Mouse (Mus musculus) urinary bladder, postnatal 14 days (tissue): ENCODE measurements around the gene Ofd1.
A peak's percentile ranks its signal among the peaks of the same experiment; 100 is the strongest.

ENCODE experiments used
- DNase-seq: peaks from one replicate; pipeline ENCODE4 v3.0.0; 2021; ENCODE audit warnings: low spot score

The Ofd1 gene

DNA sequence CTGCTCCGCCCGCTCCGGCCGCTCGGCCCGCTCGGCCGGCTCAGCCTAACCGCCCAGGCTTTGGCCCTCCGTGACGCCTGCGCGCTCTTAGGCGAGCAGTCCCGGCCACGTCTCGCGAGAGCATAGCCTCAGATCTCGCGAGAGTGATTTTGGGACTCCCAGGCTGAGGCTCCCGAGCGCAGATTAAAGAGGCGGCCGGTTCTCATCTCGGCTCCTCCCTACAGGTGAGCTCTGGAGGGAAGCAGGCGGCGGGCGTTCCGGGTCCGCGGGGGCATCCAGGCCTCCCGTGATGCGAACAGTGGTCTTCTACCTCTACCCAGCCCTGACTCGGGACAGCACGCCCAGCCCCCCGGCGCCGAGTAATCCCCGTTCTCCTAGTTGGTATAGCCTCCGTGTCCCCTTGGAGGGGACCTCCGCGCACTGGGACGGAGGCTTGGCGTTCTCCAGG, at the start of gene Ofd1:
Gene Ofd1 (minus strand): TSS at position 89 of the 448 bp plus-strand sequence.
- peak; percentile 89 for DNase-seq

DNA sequence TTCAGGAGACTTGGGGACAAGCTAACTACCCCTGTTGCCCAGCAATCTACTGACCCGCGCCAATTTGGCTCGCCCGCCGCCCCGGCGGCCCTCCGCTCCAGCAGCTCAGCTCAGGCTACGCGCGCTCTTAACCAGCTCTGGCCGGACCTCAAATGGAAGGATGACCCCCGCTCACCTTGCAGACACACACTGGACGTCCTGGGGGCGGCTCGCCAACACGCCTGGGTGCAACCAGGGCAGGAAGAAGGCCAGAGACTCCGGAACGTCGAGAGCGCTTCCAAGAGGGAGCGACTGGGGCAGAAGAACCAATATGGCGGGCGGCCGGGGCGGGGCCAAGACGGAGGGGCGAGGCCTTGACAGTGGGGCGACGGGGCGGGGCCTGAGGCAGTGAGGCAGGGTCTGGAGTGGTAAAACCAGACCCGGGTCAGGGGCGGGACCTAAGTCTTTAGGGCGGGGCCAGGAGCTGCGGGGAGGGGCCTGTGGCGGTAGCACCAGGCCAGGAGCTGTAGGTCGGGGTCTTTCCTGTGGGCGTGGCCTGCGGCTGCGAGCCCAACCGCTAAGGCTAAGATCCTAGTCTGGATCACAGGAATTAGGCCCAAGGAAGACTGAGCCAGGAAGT, 39.0 kb upstream of the Ofd1 start, which contains the start of gene Rab9:
Gene Rab9 (minus strand): TSS at position 503 of the 619 bp plus-strand sequence.
- peak; percentile 94 for DNase-seq

DNA sequence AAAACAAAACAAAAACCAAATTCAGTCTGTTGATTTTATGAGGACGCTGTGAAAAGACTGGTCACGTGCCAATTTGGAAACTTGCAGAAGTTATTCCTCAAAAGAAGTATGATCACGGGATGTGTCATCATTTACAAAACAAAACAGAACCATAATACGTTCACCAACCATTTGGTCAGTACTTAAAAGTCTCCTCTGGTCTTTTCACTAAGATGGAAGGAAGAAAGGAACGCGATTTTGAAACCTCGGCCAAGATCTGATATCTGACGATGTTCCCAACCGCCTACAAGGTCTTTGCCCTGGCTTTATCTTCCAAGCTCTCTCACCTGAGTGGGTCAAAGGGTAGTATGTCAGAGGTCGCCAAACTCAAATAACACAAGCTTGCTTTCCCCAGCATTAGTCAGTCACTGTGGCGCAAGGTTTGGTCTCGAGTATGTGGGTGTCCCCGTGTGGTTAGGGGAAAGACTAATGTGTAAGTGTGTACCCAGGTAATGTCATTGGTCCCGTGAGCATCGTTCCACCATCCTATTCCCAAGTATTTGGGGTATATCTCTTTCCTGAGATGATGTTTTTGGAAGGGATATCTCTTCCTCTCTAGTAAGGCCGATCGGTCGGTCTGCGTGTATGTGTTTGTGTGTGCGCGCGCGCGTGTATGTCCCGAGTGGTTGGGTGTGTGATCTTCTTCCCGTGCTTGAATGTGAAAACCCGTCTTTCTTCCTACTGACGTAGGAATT, 38.3 kb upstream of the Ofd1 start:
- peak; percentile 21 for DNase-seq

DNA sequence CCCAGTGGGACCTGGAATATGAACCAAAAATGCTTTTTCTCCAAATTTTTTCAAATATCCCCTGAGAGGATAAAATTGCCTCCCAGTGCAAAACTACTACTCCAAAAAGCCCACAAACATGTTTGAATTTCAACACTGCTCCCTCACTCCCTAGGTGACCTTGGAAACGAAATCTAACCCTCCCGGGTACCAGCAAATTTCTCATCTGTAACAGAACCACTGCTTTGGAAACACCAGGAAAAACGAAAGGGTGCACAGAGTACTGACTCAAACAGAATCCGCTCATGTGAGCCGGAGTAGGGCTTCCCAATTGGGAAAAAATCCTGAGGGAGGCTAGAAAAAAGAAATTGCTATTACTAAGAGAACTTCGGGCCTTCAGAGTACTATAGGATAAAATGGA, 36.9 kb upstream of the Ofd1 start:
- no peak for DNase-seq

DNA sequence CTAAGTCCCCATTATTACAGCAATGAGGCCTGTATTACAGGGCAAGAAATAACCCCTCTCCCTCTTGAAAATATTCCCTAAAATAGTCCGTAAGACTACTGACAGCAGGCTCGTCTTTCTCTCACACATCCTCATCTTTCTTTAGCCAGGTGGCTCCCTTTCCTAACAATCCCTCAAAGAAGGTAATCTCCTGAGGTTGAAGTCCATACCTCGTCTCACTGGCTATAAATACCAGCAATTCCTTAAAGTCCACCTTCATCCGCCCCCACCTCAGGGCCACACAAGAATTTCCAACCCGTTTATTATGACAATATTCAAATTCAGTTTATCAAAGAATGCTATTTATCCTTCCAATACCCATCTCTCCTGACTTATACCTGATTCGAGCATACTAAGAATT, 32.1 kb upstream of the Ofd1 start:
- no peak for DNase-seq

DNA sequence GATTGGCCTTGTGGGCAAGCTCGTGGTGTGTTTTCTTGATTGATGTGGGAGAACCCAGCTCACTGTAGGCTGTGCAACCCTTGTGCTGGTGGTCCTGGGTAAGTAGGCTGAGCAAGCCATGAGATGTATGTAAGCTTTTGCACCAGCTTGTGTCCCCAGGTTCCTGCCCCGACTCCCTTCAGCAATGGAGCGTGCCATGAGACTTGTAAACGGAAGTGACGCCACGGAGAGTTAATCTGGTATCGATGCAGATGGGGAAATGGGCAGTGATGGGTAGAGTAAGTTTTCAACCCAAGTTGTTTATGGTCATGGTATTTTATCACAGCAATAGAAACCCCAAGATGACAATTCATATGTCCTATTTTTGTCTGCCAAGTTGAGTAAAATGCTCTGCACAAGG, 27.8 kb upstream of the Ofd1 start:
- DNase-seq = no peak

DNA sequence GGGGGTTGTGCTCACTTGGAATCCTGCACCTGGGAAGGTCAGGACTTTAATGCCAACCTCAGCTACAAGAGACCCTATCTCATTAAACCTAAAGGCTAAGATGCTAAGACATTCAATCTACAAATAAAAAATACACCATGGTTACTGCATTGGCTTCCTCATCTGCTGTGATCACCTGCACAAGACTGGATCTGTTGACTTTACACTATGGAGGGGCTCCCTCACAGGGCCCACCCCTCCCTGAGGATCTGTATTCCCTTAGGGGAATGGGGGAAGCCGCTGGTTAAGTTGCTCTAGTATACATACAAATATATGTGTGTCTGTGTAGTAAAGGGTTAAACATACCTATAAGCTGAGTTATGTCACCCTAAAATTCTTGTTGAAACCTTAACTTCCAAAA, 15.0 kb upstream of the Ofd1 start:
- no peak for DNase-seq

DNA sequence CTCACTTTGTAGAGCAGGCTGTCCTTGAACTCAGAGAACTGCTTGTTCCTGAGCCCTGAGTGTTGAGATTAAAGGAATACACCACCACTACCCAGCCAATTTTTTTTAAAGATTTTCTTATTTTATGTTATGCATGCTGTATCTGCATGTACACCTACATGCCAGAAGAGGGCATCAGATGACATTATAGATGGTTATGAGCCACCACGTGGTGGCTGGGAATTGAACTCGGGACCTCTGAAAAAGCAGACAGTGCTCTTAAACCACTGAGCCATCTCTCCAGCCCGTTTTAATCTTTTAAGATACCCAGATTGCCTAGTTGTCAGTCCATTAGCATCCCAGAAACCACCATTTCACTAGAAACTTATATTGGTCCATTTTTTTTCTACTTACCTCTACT, 13.8 kb upstream of the Ofd1 start:
- no peak for DNase-seq

DNA sequence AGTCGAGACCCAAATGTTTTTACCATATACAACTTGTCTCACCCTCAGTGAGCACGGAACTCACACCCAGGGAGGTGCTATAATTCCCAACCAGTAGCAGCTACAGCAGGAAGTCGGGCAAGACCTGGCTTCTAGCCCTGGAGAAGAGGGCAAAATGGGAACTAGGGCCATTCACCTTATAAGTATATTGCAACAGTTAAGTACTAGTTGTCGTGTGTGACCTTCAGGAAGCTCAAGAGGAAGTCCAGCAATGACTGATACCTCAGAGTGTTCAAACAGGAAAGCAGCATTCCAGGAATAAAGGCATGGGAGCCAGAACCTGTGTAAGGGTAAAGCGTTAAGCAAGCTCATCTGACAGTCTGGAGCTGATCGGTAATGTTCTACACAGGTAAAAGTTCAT, 13.0 kb upstream of the Ofd1 start:
- DNase-seq = no peak

DNA sequence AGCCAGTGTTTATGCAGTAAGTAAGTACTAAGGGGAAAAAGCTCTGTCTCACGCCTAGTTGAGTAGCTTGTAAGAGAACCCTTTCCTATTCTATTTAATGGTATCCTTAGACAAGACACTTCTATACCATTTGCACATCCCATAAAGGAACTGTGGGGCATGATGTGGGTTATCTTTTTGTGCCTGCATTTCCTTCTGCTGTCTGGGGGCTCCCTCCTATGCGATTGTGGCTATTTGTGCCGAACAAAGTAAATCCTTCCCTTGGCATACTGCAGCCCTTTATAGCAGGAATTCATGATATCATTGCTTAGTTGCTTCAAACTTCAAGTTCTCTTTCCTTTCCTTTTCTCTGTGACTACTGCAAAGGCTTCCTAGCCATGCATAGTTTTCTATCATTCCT, 4.0 kb upstream of the Ofd1 start:
- no peak for DNase-seq

DNA sequence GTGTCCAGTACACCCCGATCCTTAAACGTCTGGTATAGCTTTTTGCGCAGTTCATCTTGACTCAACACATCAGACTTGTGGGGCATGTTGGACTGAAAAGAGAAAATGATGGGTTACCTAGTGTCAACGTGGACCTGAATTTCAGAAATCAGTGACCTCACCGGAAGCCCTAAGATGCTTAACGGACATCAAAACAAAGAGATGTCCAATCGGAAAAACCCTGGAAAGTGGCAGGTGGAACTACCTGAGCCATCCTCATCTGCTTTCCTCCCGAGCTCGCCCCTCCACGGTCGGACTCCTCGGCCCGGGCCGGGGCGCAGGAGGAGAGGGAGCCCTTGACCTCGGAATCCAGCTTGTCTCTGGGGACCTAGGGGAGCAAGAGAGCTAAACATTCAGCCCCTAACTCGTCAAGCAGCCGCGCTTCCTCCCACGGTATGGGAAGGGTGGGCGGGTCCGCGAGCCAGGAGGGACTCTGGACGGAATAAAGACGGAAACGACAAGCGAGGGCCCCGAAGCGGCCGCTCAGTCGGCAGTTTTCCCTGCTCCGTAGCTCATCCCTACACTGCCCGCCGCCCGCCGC, 378 bp downstream of the Ofd1 start, which contains the start of gene Trappc2:
Gene Trappc2 (plus strand): TSS at position 539 of the 580 bp plus-strand sequence.
- no peak for DNase-seq

DNA sequence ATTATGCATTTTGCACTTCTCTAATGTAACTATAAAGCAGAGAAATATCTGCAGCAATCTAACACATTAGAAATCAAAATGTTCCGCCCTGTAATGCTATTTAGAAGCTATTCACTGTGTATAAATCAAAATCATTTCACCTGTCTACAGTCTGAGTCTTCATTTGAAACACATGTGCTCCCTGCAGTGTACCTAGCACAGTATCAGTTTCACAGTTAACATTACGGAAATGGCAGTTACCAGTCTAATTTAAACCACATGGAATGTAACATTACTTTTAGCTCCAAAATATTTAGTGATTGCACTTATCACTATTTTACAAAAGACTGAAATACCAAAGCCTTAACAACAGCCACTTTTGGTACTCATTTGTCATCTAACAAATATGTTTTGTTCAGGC, 5.7 kb downstream of the Ofd1 start:
- no peak for DNase-seq

DNA sequence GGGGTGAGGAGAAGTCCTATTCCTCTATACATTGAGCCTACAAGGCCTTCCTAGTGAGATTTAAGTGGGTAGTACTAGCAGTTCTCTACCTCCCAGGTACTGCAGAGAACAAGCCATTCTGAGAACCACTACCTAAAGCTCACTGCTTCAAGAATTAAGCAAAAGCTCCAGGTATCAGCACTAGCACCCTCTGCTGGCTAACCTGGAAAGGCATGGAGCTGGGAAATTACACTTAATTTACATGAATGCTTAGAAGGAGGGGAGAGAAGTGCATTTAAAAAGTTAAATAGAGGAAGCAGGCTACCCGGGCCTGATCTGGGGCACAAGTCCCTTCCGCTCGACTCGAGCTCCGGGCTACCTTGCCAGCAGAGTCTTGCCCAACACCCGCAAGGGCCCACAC, 24.3 kb downstream of the Ofd1 start:
- peak; percentile 8 for DNase-seq

DNA sequence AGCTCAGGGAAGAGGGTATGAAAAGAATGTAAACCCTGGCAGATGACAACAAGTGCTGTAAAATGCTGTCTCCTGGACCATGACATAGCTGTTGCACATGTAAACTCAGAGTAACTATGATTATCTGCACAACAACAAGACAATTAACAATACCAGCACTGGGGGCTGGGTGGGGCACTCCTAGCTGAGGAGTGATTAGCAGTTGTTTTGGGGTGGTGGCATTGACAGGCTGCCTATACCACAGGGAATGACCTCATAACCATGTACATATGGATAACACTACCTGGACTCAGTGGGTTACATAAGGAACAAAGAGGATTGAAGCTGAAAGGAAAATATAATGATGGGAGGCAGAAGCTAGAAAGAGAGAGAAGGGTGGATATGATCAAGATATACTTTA, 32.6 kb downstream of the Ofd1 start:
- DNase-seq = no peak

DNA sequence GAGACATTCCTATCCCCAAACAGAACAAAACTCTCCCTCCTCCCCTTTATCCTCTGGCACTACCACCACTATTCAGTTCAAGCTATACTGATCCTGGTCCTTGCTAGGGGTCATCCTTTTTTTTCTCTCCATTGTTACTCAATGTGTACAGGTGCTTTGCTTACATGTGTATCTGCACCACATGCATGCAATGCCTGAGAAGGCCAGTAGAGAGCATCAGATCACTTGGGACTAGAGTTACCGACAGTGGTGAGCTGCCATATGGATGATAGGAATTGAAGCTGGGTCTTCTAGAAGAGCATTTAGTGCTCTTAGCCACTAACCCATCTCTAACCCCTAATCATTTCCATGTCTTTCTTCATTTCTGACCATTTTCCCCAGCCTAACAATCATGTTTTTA, 46.8 kb downstream of the Ofd1 start:
- DNase-seq = no peak

DNA sequence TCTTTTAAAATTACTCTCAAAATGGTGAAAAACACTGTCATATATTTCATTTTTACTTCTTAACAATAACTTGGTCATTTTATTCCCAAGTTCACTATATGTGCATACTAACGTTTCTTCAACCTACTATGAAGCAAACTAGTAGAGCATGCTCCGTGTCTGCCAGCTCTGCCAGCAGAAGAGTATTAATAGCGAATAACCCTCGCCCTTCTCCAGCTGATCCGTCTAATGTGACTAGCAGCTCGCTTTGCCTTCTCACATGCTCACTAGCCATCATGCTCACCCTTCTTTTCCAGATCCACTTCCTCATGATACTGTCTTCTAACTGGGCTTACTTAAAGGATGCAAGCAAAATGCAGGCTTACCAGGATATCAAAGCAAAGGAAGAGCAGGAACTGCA, 53.8 kb downstream of the Ofd1 start:
- no peak for DNase-seq

DNA sequence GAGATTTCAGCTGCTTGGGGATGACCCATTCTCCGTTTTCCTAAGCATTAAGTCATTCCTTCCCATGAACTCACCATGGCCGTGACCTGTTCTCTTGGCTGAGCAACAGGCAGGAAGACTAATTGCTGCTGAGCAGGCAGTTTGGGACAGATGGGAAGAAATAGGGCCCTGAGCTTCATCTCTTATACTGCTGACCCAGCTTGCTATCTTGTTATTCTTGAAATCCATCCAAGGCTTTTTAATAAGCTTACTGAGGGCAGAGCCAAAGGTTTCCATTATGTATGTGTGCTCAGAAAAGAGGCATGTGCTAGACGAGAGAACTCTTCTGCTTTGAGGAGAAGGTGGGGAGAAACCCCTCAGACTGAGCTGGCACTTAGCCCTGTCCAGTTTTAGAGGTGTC, 55.6 kb downstream of the Ofd1 start:
- peak; percentile 8 for DNase-seq

DNA sequence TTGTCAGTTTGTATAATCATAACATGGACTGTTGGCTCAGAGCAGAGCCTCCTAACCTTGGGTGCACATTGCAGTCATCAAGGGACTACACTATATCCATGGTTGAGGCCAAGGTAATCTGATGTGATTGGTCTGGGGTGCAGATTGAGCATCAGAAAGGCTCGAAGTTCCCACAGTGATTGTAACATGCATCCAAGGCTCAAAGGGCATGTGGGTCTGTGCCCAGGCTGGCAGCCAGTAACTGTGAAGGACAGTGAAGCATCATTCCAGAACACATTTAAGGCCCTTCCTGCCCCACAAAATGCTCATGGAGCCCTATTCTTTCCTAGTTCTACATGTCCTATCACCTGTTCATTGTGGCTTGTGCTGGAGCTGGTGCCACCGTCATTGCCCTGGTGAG, 56.9 kb downstream of the Ofd1 start:
- DNase-seq = no peak

DNA sequence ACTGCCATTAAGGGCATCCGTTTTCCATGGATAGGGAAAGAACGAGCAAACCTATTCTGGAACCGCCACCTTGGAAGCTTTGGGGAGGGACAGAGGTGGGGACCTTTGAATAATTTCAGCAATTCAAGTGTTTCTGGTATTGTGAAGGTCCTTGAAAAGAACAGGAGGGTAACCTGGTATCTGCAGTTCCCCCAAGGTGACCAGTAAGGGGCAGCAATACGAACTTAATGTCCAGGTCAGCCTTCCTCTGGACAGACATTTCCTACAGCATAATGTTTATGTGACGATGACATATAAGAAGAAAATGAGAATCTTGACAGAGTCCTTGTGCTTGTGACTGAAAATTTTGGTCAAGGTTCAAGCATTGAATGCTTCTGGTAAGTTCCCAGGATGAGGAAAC, 61.9 kb downstream of the Ofd1 start:
- DNase-seq = no peak

DNA sequence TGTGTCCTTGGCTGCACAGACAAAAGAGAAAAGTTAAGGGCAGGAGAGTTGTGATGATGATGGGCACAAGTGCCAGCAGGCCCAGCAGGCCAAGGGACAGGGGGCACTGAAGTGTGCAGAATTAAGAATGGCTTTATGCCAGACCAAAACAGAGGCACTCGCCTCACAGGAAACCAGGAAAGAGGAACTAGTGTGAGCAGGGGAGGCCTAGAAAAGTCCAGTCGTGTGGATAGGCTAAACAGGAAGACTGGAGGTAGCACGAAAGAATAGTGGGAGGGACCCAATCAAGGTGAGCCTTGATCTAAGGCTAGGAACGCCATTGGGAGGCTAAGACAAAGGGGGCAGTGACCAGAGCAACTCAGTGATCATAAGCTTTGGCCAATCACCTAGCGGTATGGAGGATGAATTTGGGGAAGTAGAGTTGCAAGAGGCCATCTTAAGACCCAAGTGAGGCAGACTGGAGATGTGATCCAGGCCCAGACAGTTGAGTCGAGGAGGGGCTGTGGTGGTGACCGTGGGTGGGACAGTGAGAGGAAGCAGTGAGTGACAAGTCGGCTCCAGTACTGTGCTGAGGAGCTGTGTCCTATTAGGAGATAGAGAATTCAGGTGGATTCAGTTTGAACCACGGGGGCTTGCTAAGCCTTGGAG, 63.7 kb downstream of the Ofd1 start:
- no peak for DNase-seq

DNA sequence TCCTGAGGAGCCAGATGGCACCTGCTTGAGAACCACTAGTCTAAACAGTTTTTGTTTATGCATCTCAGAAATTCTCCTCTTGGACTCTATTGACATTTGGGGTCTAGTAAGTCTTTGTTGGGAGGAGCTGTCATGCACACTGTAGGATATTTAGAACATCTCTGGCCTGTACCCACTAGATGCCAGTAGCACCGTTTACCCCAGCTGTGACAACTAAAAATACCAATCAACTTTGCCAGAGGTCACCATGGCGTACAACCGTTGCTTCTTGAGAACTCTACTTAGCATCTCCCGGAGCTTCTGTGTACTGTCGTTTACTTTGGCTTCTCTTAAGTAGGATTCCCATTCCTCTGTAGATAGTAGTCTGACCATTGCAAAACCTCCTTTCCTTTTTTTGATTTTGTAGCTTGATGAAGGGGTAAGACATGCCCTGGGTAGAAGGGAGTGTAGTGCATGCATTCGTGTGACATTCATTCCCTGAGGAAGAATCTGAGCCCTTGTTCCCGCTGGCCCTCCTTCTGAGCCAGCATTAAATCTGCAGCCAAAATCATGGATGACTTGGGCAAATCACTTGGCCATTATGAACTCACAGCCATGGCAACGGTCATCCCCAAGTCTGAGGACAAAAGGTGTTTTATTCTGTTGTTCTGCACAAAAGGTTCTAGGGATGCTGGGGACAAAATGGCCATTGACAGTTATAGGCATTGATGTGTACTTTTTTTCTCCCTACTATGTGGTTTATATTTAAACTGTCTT, 74.9 kb downstream of the Ofd1 start:
- no peak for DNase-seq

DNA sequence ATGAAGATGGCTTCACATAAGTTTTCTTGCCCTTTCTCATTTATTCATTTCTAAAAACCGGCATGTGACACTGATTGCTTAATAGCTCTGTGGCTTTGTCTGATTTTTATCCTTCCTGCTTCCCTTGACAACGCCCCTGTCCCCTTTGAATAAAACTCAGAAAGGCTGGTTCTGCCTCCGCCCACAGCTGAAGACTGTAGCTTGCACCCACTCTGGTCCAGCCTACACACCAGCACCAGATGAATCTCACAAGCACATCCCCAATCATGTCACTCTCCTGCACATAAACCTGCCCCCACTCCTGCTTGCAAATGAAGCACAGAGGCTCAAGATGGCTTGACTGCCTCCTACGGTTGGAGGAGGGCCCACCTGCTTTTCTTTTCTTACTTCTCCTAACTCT, 80.0 kb downstream of the Ofd1 start:
- no peak for DNase-seq
